Mouse (Mus musculus) urinary bladder, postnatal 10 days (tissue): ENCODE measurements around the gene Klhl23.
"Not testable (repeated sequence)": the region's sequence is repeated elsewhere in the genome, so short reads cannot be mapped to it uniquely, and the experiment has no call there.

ENCODE experiments used
- DNase-seq: peaks from one replicate; pipeline ENCODE4 v3.0.0; 2022; ENCODE audit warnings: low spot score

Klhl23 gene

GRCm38 (mm10) chr2:69821711-69822110, at the start of gene Klhl23:
Klhl23 (plus strand) TSS chr2:69821944.
- no peak for DNase-seq

GRCm38 (mm10) chr2:69773331-69773730, 48.4 kb upstream of the Klhl23 start:
- DNase-seq: no peak

GRCm38 (mm10) chr2:69777985-69778835, 43.5 kb upstream of the Klhl23 start:
- no peak for DNase-seq

GRCm38 (mm10) chr2:69778836-69779177, 42.9 kb upstream of the Klhl23 start:
- no peak for DNase-seq

GRCm38 (mm10) chr2:69788974-69789373, 32.8 kb upstream of the Klhl23 start:
- DNase-seq: no peak

GRCm38 (mm10) chr2:69789429-69790069, 32.2 kb upstream of the Klhl23 start, which contains the start of the genes Ccdc173 and Phospho2:
Ccdc173 (minus strand) TSS chr2:69789575.
Phospho2 (plus strand) TSS chr2:69789623.
- DNase-seq: peak; percentile 97

GRCm38 (mm10) chr2:69790285-69790684, 31.5 kb upstream of the Klhl23 start:
- peak; percentile 41 for DNase-seq

GRCm38 (mm10) chr2:69790722-69791121, 31.0 kb upstream of the Klhl23 start:
- DNase-seq: no peak

- DNase-seq: no peak
These were observed 18.8 kb upstream of the Klhl23 start for GRCm38 (mm10) chr2:69802911-69803312.

- DNase-seq: no peak
These were observed 18.0 kb upstream of the Klhl23 start for GRCm38 (mm10) chr2:69803756-69804155.

- DNase-seq: not testable (repeated sequence)
These were observed 17.1 kb upstream of the Klhl23 start for GRCm38 (mm10) chr2:69804663-69805062.

GRCm38 (mm10) chr2:69810169-69810568, 11.6 kb upstream of the Klhl23 start:
- DNase-seq: no peak

- DNase-seq: not testable (repeated sequence)
These were observed 10.4 kb upstream of the Klhl23 start for GRCm38 (mm10) chr2:69811349-69811748.

- DNase-seq: no peak
These were observed 5.2 kb upstream of the Klhl23 start for GRCm38 (mm10) chr2:69816575-69816974.

- DNase-seq: no peak
These were observed 3.2 kb upstream of the Klhl23 start for GRCm38 (mm10) chr2:69818350-69819085.

GRCm38 (mm10) chr2:69820201-69820600, 1.5 kb upstream of the Klhl23 start:
- DNase-seq: no peak

- no peak for DNase-seq
These were observed 801 bp downstream of the Klhl23 start for GRCm38 (mm10) chr2:69822361-69823128.

- no peak for DNase-seq
These were observed 1.5 kb downstream of the Klhl23 start for GRCm38 (mm10) chr2:69823129-69823677.

- no peak for DNase-seq
These were observed 4.2 kb downstream of the Klhl23 start for GRCm38 (mm10) chr2:69825898-69826297.

- DNase-seq: no peak
These were observed 4.6 kb downstream of the Klhl23 start for GRCm38 (mm10) chr2:69826380-69826779.

- no peak for DNase-seq
These were observed 6.3 kb downstream of the Klhl23 start for GRCm38 (mm10) chr2:69828031-69828430.

GRCm38 (mm10) chr2:69829680-69830079, 7.9 kb downstream of the Klhl23 start:
- no peak for DNase-seq
